Mouse (Mus musculus) c-Kit-positive CD71-positive TER-119-positive erythroid progenitor cells, embryonic 14.5 days (primary cell): ENCODE measurements around the gene Txndc16.

Experiments used
- DNase-seq: peaks from one replicate; pipeline ENCODE4 v3.0.0-alpha.2; 2013; ENCODE audit warnings: low spot score

Txndc16 gene

DNA sequence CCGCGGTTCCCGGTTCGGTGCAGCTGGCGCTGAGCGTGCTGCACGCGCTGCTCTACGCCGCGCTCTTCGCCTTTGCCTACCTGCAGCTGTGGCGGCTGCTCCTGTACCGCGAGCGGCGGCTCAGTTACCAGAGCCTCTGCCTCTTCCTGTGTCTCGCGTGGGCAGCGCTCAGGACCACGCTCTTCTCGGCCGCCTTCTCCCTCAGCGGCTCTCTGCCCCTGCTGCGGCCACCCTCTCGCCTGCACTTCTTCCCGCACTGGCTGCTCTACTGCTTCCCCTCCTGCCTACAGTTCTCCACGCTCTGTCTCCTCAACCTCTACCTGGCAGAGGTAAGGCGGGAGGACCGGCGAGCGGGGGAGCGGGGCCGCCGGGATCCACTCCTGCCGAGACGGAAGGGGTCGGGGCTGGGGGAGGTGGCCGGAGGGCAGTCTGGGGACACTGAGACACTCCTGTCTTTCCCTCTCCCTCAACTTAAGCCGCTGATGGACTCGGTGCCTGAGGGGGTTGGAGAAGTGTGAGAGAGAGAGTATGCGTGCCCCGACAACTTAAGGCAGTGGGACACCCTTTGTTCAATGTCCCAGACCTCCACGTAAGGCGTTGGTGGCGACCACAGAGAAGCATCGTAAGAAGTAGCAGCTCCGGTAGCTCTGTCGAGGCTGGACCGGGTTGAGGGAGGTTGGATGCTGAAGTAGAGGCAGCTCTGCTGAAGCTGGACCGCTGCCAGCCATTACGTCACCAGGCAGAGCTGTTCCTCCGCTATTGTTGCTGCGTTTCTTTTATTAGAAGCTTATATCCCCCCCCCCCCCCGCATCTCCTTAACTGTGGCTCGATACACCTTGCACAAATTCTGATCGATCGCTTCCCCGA, at the start of gene Txndc16:
TSS of gene Txndc16 (minus strand) at position 239 of the 867 bp plus-strand sequence.
- DNase-seq = peak; percentile 42

DNA sequence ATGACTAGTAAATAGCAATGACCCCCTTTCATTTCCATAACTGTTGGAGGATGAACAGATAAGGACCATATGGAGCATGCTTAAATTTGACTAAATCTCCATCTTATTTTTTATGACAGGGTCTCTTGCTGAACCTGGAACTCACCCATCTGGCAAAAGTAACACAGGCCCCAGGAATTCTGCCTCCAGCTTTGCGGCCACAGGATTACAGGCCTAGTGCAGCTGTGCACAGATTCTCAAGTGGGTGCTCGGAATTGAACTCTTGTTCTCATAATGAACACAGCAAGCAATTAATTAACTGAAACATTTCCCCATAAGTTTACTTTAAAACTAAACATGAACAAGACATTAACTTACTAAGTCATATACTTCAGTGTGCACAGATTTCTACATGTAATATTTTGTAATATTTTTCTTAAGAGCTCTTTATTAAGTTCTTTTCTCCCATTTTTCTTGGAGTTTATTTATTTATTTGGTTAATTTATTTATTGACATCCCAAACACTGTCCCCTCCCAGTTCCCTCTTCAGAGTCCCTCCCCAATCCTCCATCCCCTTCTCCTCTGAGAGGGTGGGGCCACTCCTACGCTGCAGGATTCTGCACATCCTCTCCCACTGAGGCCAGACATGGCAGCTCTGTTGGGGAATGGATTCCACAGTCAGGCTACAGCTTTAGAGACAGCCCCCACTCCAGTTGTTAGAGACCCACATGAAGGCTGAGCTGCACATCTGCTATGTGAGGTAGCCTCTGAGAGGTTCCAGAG, 43.9 kb upstream of the Txndc16 start:
- no peak for DNase-seq

- no peak for DNase-seq
These were observed 31.5 kb upstream of the Txndc16 start for GRCm38 (mm10) chr14:45251548-45252076.

DNA sequence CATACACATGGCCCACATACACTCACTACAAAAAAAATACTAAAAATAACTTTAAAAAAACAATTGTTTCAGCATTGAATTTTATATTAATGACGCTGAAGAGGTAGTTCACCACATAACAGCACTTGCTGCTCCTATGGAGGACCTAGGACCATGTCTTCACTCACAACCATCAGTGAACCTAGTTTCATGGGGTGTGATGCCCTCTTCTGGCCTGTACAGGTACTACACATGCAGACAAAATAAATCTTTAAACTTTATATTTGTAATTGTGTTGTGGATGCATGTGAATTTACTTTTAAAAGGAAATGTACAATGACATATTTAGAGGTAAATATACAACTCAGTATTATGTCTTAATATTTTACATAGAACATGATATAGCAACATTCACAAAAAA, 21.5 kb upstream of the Txndc16 start:
- peak; percentile 9 for DNase-seq

GRCm38 (mm10) chr14:45239042-45239441, 18.9 kb upstream of the Txndc16 start:
- DNase-seq = no peak

GRCm38 (mm10) chr14:45220957-45221630, 966 bp upstream of the Txndc16 start:
- DNase-seq = no peak

DNA sequence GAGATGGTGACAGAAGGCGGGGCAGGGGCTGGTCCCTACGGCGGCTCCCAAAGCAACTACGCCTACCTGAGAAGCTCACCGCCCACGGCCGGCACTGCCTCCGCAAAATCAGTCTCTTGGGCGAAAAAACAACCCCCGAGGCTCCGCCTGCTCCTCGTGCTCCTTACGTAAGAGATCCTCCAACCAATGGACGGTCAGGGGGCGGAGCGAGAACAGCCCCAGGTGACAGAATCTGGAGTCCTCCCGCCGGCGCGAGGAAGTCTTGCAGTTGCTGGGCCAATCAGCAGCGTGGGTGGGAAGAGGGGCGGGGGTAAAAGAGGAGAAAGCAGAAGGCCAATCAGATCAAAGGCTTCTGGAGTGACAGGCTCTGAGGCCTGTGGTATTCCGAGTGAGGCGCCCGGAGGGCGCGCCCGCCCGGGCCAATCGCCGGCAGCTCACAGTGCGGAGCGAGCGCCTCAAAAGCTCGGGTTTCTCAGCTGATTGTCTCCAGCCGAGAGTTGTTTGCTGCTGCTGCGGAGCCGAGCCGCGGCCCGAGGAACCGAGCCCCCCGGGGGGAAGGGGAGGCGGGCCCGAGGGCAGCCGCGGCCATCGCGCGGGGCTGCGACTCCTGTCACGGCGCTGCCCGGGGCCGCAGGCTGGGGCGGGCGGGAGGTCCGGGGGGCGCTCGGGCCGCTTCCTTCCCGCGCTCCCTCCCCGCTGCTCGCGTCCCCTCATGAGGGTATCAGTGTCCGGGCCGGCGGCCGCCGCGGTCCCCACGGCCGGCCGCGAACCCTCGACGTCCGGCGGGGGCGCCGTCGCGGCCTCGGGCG, 643 bp downstream of the Txndc16 start, which contains the start of gene Gpr137c:
TSS of gene Gpr137c (plus strand) at position 437 of the 809 bp plus-strand sequence.
- DNase-seq = peak; percentile 96

DNA sequence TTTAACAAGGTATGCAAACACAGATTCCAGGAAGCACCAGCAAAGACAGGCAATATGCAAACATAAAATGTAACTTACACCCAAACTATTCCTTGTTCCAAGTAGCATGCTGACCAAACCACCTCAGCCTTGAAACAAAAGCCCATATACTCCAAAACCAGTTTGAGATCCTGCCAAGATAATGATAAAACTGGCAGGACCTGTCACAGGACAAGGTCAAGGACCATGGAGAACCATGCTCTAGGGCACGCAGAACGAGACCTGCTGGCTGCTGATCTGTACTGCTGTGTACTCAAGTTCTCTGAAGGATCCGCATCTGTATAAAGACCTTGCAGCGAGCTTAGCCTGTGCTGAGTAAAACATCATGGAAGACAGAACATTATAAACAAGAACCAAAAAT, 2.4 kb downstream of the Txndc16 start:
- no peak for DNase-seq

GRCm38 (mm10) chr14:45216711-45217340, 3.3 kb downstream of the Txndc16 start:
- DNase-seq = no peak

- no peak for DNase-seq
These were observed 8.7 kb downstream of the Txndc16 start for GRCm38 (mm10) chr14:45211431-45211830.

DNA sequence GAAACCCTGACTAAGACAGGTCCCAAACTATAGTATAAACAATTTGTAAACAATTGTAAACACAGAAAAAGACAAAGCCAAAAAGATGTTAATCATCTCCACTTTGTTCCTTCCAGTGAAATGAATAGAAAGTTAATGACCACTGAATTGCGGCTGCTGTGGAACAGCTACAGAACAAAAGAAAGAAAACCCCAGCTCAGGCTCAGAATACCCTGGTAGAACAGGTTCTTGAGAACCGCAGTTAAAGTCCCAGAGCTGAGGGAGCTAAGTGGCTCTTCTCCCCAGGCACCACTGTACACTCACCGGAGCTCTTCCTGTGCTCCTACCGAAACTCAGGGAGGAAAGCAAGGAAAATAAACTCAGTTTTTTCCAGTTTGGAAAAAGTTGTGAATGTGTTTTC, 9.4 kb downstream of the Txndc16 start:
- DNase-seq = no peak

DNA sequence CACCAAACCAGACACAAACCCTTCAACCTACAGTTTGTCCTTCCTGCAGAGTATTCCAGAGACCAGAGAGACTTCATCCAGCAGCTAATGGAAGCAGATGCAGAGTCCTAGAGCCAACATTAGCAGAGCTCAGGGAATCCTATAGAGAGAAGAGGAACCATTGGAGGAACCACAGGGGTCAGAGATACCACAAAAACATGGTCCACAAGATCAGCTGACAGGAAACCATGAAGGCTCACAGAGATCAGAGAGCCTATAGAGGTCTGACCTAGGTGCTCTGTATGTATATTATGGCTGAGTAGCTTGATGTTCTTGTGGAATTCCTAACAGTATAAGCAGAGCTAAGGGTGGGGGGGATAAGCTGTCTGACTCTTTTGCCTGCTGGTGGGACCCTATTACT, 19.5 kb downstream of the Txndc16 start:
- no peak for DNase-seq

DNA sequence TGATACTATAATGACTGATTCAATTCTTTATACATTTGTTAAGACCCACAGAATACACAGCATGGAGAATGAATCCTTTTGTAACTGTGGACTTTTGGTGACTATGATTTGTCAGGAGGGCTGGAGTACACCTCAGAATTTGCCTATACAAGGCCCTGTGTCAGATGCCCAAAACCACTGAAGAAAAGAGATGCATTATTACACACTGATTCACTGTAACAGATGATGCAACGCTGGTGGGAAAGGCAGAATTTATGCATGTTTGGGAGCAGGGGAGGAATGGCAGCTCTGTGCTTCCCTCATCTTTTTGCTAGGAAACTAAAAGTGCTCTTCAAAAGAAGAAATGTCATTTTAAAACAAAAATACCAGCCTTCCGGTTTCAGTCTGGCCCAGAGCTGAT, 29.1 kb downstream of the Txndc16 start:
- DNase-seq = no peak

DNA sequence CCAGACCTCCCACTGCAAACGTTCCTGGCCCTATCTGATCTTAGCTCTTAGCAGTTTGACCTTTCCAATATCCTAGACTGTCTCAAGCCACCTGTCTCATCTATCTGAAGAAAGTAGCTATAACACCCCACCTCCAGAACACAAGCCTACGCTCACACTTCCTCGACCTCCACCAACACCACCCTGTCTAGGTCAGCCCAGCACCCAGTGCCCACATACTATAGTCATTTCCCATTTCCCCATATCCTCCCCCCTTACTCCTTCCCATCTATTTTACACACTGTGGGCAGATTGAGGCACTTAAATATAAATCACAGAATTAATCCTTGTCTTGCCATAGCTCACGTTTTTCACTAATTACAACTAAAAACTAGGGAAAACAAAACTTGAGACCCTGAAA, 38.5 kb downstream of the Txndc16 start:
- DNase-seq = no peak

DNA sequence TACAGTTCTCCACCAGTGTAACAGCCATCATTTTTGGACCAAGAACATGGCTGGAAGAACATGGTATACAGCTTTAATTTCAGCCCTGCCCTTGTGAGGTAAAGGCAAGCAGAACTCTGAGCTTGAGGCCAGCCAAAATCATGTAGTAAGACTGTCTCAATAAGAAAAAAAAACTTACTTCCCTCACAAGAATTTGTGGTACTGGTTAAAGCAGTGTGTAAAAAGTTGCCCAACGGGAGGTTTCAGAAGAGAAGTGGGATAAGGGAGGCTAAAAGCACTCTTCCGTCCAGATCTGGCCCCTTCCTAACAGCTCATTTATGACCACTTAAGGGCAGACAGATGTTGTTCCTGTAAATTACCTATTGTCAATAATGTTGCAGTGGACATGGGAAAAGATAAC, 40.5 kb downstream of the Txndc16 start:
- DNase-seq = no peak

- DNase-seq = no peak
These were observed 40.9 kb downstream of the Txndc16 start for GRCm38 (mm10) chr14:45179186-45179585.

- DNase-seq = no peak
These were observed 45.0 kb downstream of the Txndc16 start for GRCm38 (mm10) chr14:45175012-45175740.

DNA sequence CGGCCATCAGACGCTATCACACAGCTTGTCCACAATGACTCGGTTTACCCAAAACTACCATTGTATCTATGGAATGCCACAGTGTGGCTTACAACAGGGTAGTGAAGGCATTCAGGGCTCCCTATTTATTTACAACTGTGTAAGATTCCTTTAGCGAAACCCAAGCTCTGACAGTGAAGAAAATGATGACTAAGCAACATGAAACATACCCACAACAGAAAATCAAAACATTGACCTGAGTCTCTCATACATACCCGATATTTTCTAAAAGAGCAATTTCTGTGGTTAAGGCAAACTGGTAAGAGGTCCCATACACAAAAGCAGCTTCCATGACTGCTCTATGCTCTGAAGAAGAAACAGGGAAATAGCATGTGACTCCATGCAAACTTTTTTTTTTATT, 47.9 kb downstream of the Txndc16 start:
- no peak for DNase-seq

DNA sequence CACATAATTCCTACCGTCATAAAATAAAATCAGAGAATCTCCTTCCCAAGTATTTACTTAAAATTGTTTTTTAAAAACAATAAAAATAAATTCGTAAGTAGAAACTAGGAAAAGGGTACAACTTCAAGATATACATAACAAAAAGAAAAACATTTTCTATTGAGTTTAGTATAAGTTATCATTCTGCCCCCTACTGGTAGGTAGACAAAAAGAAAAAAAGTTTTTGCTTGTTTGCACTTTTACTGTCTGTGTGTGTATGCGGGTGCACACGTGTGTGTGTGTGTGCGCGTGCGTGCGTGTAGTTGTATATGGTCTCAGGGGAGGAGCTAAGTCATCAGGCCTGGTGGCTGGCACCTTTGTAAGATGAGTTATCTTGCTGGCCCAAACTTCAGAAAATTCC, 52.8 kb downstream of the Txndc16 start:
- DNase-seq = no peak

GRCm38 (mm10) chr14:45155511-45156173, 64.5 kb downstream of the Txndc16 start:
- no peak for DNase-seq
